Mouse (Mus musculus) bone marrow macrophage, adult 2 months (primary cell): Measurements from ENCODE around the gene Gcnt1. TPM values are rescaled to one million over a fixed set of nuclear protein-coding genes. Genes with fewer than 3 reads are reported as not detected.

Experiments used
- H3K27ac ChIP-seq: 2 replicates; pipeline ENCODE4 v1.5.1; 2012; ENCODE audit warnings: low read depth, low read length; ENCODE audit not compliant: insufficient read depth
- H3K4me1 ChIP-seq: 2 replicates; pipeline ENCODE4 v1.6.1; 2012; ENCODE audit warnings: low read length; ENCODE audit not compliant: control insufficient read depth, insufficient read depth
- H3K4me3 ChIP-seq: 2 replicates; pipeline ENCODE4 v1.5.1; 2012; ENCODE audit warnings: mild to moderate bottlenecking, low read length, moderate library complexity; ENCODE audit not compliant: insufficient read depth
- CTCF ChIP-seq: IDR thresholded peaks from 2 replicates; pipeline ENCODE4 v1.5.1; 2012; ENCODE audit warnings: low read depth, mild to moderate bottlenecking, low read length, moderate library complexity
- POLR2A ChIP-seq: IDR thresholded peaks from 2 replicates; pipeline ENCODE4 v1.6.1; 2012; ENCODE audit warnings: mild to moderate bottlenecking, low read depth, low read length, borderline replicate concordance
- polyA plus RNA-seq: library from polyadenylated mRNA; stranded (reverse); fragments of >200 nt; gene quantifications from 2 replicates; pipeline ENCODE4 v1.2.4, GENCODE M21; 2012; ENCODE audit not compliant: missing spikeins, insufficient read depth, insufficient read length

Gene Gcnt1
- polyA plus RNA-seq, 1 experiment = 75.2 TPM

- no peak for TF ChIP-seq CTCF
- no peak for TF ChIP-seq POLR2A
- Histone ChIP-seq H3K27ac (peak overlapping the region; percentile 3; the same call in 1 of the 2 replicates), H3K4me3 (peak overlapping the region; percentile 94), H3K4me1 (peaks cover 46% of the 10 kb centered on the region)
Measured at GRCm38 (mm10) chr19:17355361-17355760, 17.3 kb downstream of the Gcnt1 start.

DNA sequence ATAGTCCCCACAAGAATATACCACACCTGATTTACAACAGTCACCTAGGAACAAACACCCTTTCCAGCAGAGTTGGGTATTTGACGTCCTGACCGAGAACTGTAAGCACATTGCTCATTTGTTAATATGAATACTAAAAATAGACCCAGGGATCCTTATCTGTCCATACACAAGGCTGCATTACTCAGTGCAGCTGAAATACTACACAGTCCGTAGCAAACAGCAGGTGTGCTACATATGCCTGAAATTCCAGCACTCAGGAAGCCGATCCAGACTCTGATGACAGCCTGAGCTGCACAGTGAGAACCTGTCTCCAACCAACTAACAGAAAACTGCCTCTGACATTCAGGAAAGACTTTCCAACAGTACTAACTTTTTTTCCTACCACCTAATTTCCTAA, 17.8 kb downstream of the Gcnt1 start:
- TF ChIP-seq POLR2A (no peak), CTCF (no peak)
- Histone ChIP-seq H3K4me1 (peaks cover 45% of the 10 kb centered on the region), H3K4me3 (peak overlapping the region; percentile 94; the same call in 1 of the 2 replicates), H3K27ac (no peak overlapping the region)

DNA sequence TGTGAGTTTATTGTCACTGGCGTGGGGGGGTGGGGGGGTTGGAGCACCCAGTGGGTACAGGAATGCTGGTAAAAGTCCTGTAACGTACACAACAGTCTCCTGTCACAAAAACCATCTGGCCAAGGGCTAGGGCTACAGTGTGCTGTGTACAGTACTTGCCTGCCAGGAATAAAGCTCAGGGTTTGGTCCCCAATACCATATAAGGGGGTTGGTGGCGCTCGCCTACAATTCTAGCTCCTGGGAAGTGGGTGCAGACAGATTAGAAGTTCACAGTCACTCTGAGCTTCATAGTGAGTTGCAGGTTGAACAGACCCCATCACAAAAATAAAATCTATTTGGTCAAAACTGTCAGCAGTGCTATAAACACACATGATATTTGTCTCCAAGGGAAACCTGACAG, 18.3 kb downstream of the Gcnt1 start:
- TF ChIP-seq POLR2A = no peak
- no peak for TF ChIP-seq CTCF
- Histone ChIP-seq H3K27ac (no peak overlapping the region), H3K4me3 (no peak overlapping the region), H3K4me1 (peaks cover 45% of the 10 kb centered on the region)

GRCm38 (mm10) chr19:17353727-17354126, 18.9 kb downstream of the Gcnt1 start:
- TF ChIP-seq CTCF (no peak), POLR2A (no peak)
- Histone ChIP-seq H3K27ac (no peak overlapping the region), H3K4me3 (no peak overlapping the region), H3K4me1 (peaks cover 44% of the 10 kb centered on the region)

GRCm38 (mm10) chr19:17347852-17348251, 24.8 kb downstream of the Gcnt1 start:
- Histone ChIP-seq H3K27ac (no peak overlapping the region), H3K4me3 (no peak overlapping the region), H3K4me1 (peaks cover 46% of the 10 kb centered on the region)
- TF ChIP-seq CTCF (no peak), POLR2A (no peak)

- peaks cover 54% of the 10 kb centered on the region for H3K4me1 ChIP-seq
- TF ChIP-seq CTCF = no peak
- TF ChIP-seq POLR2A = no peak
- H3K27ac ChIP-seq = no peak overlapping the region
- no peak overlapping the region for H3K4me3 ChIP-seq
Measured at GRCm38 (mm10) chr19:17346716-17347474, 25.7 kb downstream of the Gcnt1 start.

GRCm38 (mm10) chr19:17344881-17345280, 27.8 kb downstream of the Gcnt1 start:
- TF ChIP-seq POLR2A (no peak), CTCF (no peak)
- Histone ChIP-seq H3K27ac (no peak overlapping the region), H3K4me1 (peaks cover 61% of the 10 kb centered on the region), H3K4me3 (no peak overlapping the region)

DNA sequence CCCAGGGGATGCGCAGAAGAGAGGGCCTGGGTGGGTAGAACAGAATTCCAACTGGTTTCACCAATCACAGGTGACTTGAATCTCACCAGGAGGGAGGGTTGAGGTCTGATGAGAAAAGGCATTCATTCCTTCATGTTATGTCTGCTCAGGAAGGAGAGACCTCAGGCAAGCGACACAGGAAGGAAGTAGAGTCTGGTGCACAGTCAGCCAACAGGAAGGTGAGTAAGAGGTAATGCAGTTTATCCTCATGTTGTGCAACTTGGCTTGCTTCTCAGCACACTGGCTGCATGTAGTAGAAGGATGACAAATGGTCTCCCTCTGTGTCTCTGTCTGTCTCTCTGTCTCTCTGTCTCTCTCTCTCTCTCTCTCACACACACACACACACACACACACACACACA, 33.1 kb downstream of the Gcnt1 start:
- no peak overlapping the region for H3K4me3 ChIP-seq
- peaks cover 75% of the 10 kb centered on the region for H3K4me1 ChIP-seq
- no peak for TF ChIP-seq CTCF
- no peak for TF ChIP-seq POLR2A
- H3K27ac ChIP-seq = no peak overlapping the region

GRCm38 (mm10) chr19:17337057-17337679, 35.5 kb downstream of the Gcnt1 start:
- TF ChIP-seq CTCF (no peak), POLR2A (no peak)
- Histone ChIP-seq H3K27ac (peak overlapping the region; percentile 78), H3K4me3 (no peak overlapping the region), H3K4me1 (peaks cover 70% of the 10 kb centered on the region)

DNA sequence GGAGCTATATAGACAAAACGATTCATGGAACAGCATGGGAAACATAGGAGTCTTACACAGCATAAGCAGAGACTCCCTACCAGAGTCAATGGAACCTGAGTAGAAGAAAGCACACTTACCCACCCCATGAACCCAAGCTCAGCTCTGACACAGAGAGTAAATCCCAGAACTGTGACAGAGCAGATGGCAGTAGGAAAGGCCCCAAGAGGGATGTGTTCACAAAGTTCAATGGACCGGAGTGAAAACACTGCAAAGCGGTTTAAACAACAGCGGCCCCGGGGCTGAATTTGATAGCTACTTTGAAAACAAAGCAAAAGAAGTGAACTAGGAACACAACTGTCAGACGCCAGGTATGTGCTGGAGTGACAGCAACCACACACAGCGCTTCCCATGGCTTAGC, 36.0 kb downstream of the Gcnt1 start:
- peaks cover 66% of the 10 kb centered on the region for H3K4me1 ChIP-seq
- no peak overlapping the region for H3K4me3 ChIP-seq
- H3K27ac ChIP-seq = peak overlapping the region; percentile 26
- TF ChIP-seq POLR2A = no peak
- no peak for TF ChIP-seq CTCF
